ENCODE assay signal across 12 mouse cellular contexts in genomic region chr17:35672527-35672926, GRCm38 (mm10). TPM values are rescaled to one million over a fixed set of nuclear protein-coding genes. Genes with fewer than 3 reads are reported as not detected.
DNase-seq lines count a peak whose midpoint lies in the region; ATAC-seq and TF ChIP-seq lines count a peak whose summit lies in the region.
"Had no signal": no experiment of that assay in that cellular context is flagged by ENCODE, and none has a peak within 500 bp of the region (broad histone marks: within the 10 kb centered on the region; RNA-seq: fewer than 3 reads in every experiment).

No protein-coding gene starts in this region.

- H3K4me1 ChIP-seq in heart, embryonic 10.5 days = peaks cover 11% of the 10 kb centered on the region
- H3K4me1 ChIP-seq in lung, embryonic 16.5 days (replicated peaks; ENCODE audit: control insufficient read depth, insufficient read depth, low read length) = peaks cover 8% of the 10 kb centered on the region
- H3K4me1 ChIP-seq in forebrain, embryonic 15.5 days = peaks cover 18% of the 10 kb centered on the region
- H3K4me1 ChIP-seq in midbrain, postnatal 0 days (ENCODE audit: insufficient read depth, low read length) = peaks cover 2% of the 10 kb centered on the region; the same call in 1 of the 2 replicates

- no peak for TF ChIP-seq CTCF in midbrain, postnatal 0 days (IDR thresholded peaks at IDR 0.05)

- peak overlapping the region; percentile 89 for H3K4me3 ChIP-seq in heart, embryonic 10.5 days
- no peak overlapping the region for H3K4me3 ChIP-seq in lung, embryonic 16.5 days (ENCODE audit: low read length)
- peak overlapping the region; percentile 87; the same call in 1 of the 2 replicates for H3K4me3 ChIP-seq in forebrain, embryonic 15.5 days
- H3K4me3 ChIP-seq in midbrain, postnatal 0 days (ENCODE audit: low read depth, low read length) = no peak overlapping the region

- 92% methylated on average over 6 of the region's 6 CpGs for WGBS in heart, embryonic 10.5 days
- WGBS in lung, embryonic 16.5 days = 83% methylated on average over 6 of the region's 6 CpGs
- 88% methylated on average over 6 of the region's 6 CpGs for WGBS in forebrain, embryonic 15.5 days
- 89% methylated on average over 6 of the region's 6 CpGs for WGBS in midbrain, postnatal 0 days

- no peak for ATAC-seq in lung, embryonic 16.5 days (ENCODE audit: low read depth)
- no peak for ATAC-seq in forebrain, embryonic 15.5 days (replicated peaks)
- ATAC-seq in midbrain, postnatal 0 days (ENCODE audit: low FRiP score) = no peak

- intact Hi-C loops in left cerebral cortex, postnatal 36 days (cut with DNase I) = no loop called here

- H3K36me3 ChIP-seq in heart, embryonic 10.5 days = peaks cover 26% of the 10 kb centered on the region
- peaks cover 2% of the 10 kb centered on the region; the same call in 1 of the 2 replicates for H3K36me3 ChIP-seq in lung, embryonic 16.5 days (ENCODE audit: control insufficient read depth, insufficient read depth, low read length)
- no peaks in the 10 kb centered on the region for H3K36me3 ChIP-seq in forebrain, embryonic 15.5 days
- H3K36me3 ChIP-seq in midbrain, postnatal 0 days (ENCODE audit: insufficient read depth, low read length) = 0 out of 2 replicates have a peak, but pooled peaks cover 4% of the 10 kb centered on the region

- no peak for DNase-seq in heart, embryonic 10.5 days (ENCODE audit: low spot score)
- DNase-seq in heart, adult 18-20 months = no peak
- no peak for DNase-seq in lung, postnatal 4 days
- DNase-seq in midbrain, postnatal 0 days (ENCODE audit: low spot score) = no peak
- no peak for DNase-seq in right cerebral cortex, postnatal 14 days
- no peak for DNase-seq in left cerebral cortex, postnatal 36 days (ENCODE audit: low spot score in 2 of 2)
- DNase-seq: cerebellum, postnatal 14 days; lung, postnatal 10 days had no signal

- no peaks in the 10 kb centered on the region for H3K9me3 ChIP-seq in heart, embryonic 10.5 days
- no peaks in the 10 kb centered on the region for H3K9me3 ChIP-seq in lung, embryonic 16.5 days (ENCODE audit: control insufficient read depth, low read length)
- H3K9me3 ChIP-seq in forebrain, embryonic 15.5 days = no peaks in the 10 kb centered on the region
- H3K9me3 ChIP-seq in midbrain, postnatal 0 days (ENCODE audit: low read length) = no peaks in the 10 kb centered on the region
- H3K9me3 ChIP-seq: stomach, embryonic 15.5 days had no signal

- H3K27me3 ChIP-seq in heart, embryonic 10.5 days (ENCODE audit: insufficient read depth, poor library complexity, severe bottlenecking) = no peaks in the 10 kb centered on the region
- no peaks in the 10 kb centered on the region for H3K27me3 ChIP-seq in lung, embryonic 16.5 days (ENCODE audit: control insufficient read depth, insufficient read depth, low read depth, low read length)
- H3K27me3 ChIP-seq in forebrain, embryonic 15.5 days = no peaks in the 10 kb centered on the region
- H3K27me3 ChIP-seq in midbrain, postnatal 0 days (ENCODE audit: insufficient read depth, low read length) = no peaks in the 10 kb centered on the region
- H3K27me3 ChIP-seq: stomach, embryonic 15.5 days had no signal

- H3K27ac ChIP-seq in heart, embryonic 10.5 days = no peak overlapping the region
- no peak overlapping the region for H3K27ac ChIP-seq in lung, embryonic 16.5 days (ENCODE audit: low read length)
- H3K27ac ChIP-seq in forebrain, embryonic 15.5 days (replicated peaks) = no peak overlapping the region
- no peak overlapping the region for H3K27ac ChIP-seq in midbrain, postnatal 0 days (ENCODE audit: low read depth, low read length)
- H3K27ac ChIP-seq: stomach, embryonic 15.5 days had no signal

- H3K9ac ChIP-seq in lung, embryonic 16.5 days (ENCODE audit: low read length) = no peak overlapping the region
- H3K9ac ChIP-seq in forebrain, embryonic 15.5 days (replicated peaks) = 0 out of 2 replicates have a peak overlapping the region, but pooled peaks have one; percentile 96
- peak overlapping the region; percentile 71; the same call in 1 of the 2 replicates for H3K9ac ChIP-seq in midbrain, postnatal 0 days (replicated peaks; ENCODE audit: low read length, poor library complexity, severe bottlenecking)

- H3K4me2 ChIP-seq in lung, embryonic 16.5 days (ENCODE audit: low read depth, low read length) = peak overlapping the region; percentile 56; the same call in 1 of the 2 replicates
- peak overlapping the region; percentile 93; the same call in 1 of the 2 replicates for H3K4me2 ChIP-seq in forebrain, embryonic 15.5 days (replicated peaks)
- peak overlapping the region; percentile 73; the same call in 1 of the 2 replicates for H3K4me2 ChIP-seq in midbrain, postnatal 0 days (ENCODE audit: low read depth, low read length, poor library complexity, severe bottlenecking)

RNA-seq across cellular contexts. Expression of gene Gtf2h4, which starts 1.0 kb away (rescaled TPM):
- polyA plus RNA-seq in heart, embryonic 10.5 days (2016; fragmentation: Nextera tagmentation; extraction: Ambion mirVana) = 34.7 and 43.5 TPM in 2 replicates
- 10 to 100 TPM; 21.3 to 23.5 TPM for total RNA-seq in heart, adult 18-20 months (2021)
- polyA plus RNA-seq in lung, embryonic 16.5 days (2015; fragmentation: Nextera tagmentation; extraction: Ambion mirVana) = 47.5 and 48.0 TPM in 2 replicates
- 36.1 and 37.8 TPM in 2 replicates for polyA plus RNA-seq in forebrain, embryonic 15.5 days (2015; fragmentation: Nextera tagmentation; extraction: Ambion mirVana)
- 20.6 and 27.7 TPM in 2 replicates for total RNA-seq in midbrain, postnatal 0 days (2014; rRNA removed)
- polyA plus RNA-seq in midbrain, postnatal 0 days (2015; fragmentation: Nextera tagmentation; extraction: Ambion mirVana) = 17.8 and 18.4 TPM in 2 replicates
- 10 to 100 TPM; 26.8 to 29.9 TPM for total RNA-seq in left cerebral cortex, postnatal 36 days (2021)

RNA-seq across cellular contexts. Expression of gene Vars2, which starts 5.1 kb away (rescaled TPM):
- 17.5 and 18.6 TPM in 2 replicates for polyA plus RNA-seq in heart, embryonic 10.5 days (2016; fragmentation: Nextera tagmentation; extraction: Ambion mirVana)
- 10 to 100 TPM; 27.6 to 28.9 TPM for total RNA-seq in heart, adult 18-20 months (2021)
- polyA plus RNA-seq in lung, embryonic 16.5 days (2015; fragmentation: Nextera tagmentation; extraction: Ambion mirVana) = 22.8 and 25.4 TPM in 2 replicates
- 16.2 and 18.1 TPM in 2 replicates for polyA plus RNA-seq in forebrain, embryonic 15.5 days (2015; fragmentation: Nextera tagmentation; extraction: Ambion mirVana)
- total RNA-seq in midbrain, postnatal 0 days (2014; rRNA removed) = 43.0 and 49.2 TPM in 2 replicates
- 13.8 and 15.9 TPM in 2 replicates for polyA plus RNA-seq in midbrain, postnatal 0 days (2015; fragmentation: Nextera tagmentation; extraction: Ambion mirVana)
- total RNA-seq in left cerebral cortex, postnatal 36 days (2021) = 10 to 100 TPM; 30.1 to 40.0 TPM

RNA-seq across cellular contexts. Expression of gene Mucl3, which starts 29.0 kb away (rescaled TPM):
- 0.52 and 0.60 TPM in 2 replicates for polyA plus RNA-seq in heart, embryonic 10.5 days (2016; fragmentation: Nextera tagmentation; extraction: Ambion mirVana)
- total RNA-seq in heart, adult 18-20 months (2021) = not detected
- polyA plus RNA-seq in lung, embryonic 16.5 days (2015; fragmentation: Nextera tagmentation; extraction: Ambion mirVana) = 1.7 and 1.9 TPM in 2 replicates
- not detected in 2 replicates for polyA plus RNA-seq in forebrain, embryonic 15.5 days (2015; fragmentation: Nextera tagmentation; extraction: Ambion mirVana)
- 0.77 TPM in 1 of 2 replicates, not detected in the other for total RNA-seq in midbrain, postnatal 0 days (2014; rRNA removed)
- not detected in 2 replicates for polyA plus RNA-seq in midbrain, postnatal 0 days (2015; fragmentation: Nextera tagmentation; extraction: Ambion mirVana)
- total RNA-seq in left cerebral cortex, postnatal 36 days (2021) = not detected
- total RNA-seq: gastrocnemius, adult 8-10 months had no signal

RNA-seq across cellular contexts. Expression of gene Ddr1, which starts 31.9 kb away (rescaled TPM):
- 109 and 158 TPM in 2 replicates for polyA plus RNA-seq in heart, embryonic 10.5 days (2016; fragmentation: Nextera tagmentation; extraction: Ambion mirVana)
- 10 to 100 TPM; 21.7 to 24.0 TPM for total RNA-seq in heart, adult 18-20 months (2021)
- polyA plus RNA-seq in lung, embryonic 16.5 days (2015; fragmentation: Nextera tagmentation; extraction: Ambion mirVana) = 50.5 and 51.3 TPM in 2 replicates
- 127 TPM in 2 replicates for polyA plus RNA-seq in forebrain, embryonic 15.5 days (2015; fragmentation: Nextera tagmentation; extraction: Ambion mirVana)
- 82.8 and 100 TPM in 2 replicates for total RNA-seq in midbrain, postnatal 0 days (2014; rRNA removed)
- polyA plus RNA-seq in midbrain, postnatal 0 days (2015; fragmentation: Nextera tagmentation; extraction: Ambion mirVana) = 48.5 and 49.3 TPM in 2 replicates
- total RNA-seq in left cerebral cortex, postnatal 36 days (2021) = 10 to 100 TPM; 52.5 to 69.9 TPM

RNA-seq across cellular contexts. Expression of gene Gm9573, which starts 46.1 kb away (rescaled TPM):
- polyA plus RNA-seq in heart, embryonic 10.5 days (2016; fragmentation: Nextera tagmentation; extraction: Ambion mirVana) = not detected in 2 replicates
- not detected for total RNA-seq in heart, adult 18-20 months (2021)
- 0.03 TPM in 1 of 2 replicates, not detected in the other for polyA plus RNA-seq in lung, embryonic 16.5 days (2015; fragmentation: Nextera tagmentation; extraction: Ambion mirVana)
- polyA plus RNA-seq in forebrain, embryonic 15.5 days (2015; fragmentation: Nextera tagmentation; extraction: Ambion mirVana) = not detected in 2 replicates
- not detected in 2 replicates for total RNA-seq in midbrain, postnatal 0 days (2014; rRNA removed)
- not detected in 2 replicates for polyA plus RNA-seq in midbrain, postnatal 0 days (2015; fragmentation: Nextera tagmentation; extraction: Ambion mirVana)
- not detected for total RNA-seq in left cerebral cortex, postnatal 36 days (2021)
- total RNA-seq: gastrocnemius, adult 8-10 months had no signal

Comparison
In these comparisons a context has a peak if more than half of its experiments do, and no peak if none do; other contexts are left out.
1. H3K4me3 ChIP-seq: peak in heart, embryonic 10.5 days (single experiment) and forebrain, embryonic 15.5 days (single experiment); none in lung, embryonic 16.5 days (single experiment) and midbrain, postnatal 0 days (single experiment).
2. Peak in every context shown above with its lines, with median percentiles within 50 percentile points of each other: H3K4me2 ChIP-seq.